Mouse (Mus musculus): ENCODE measurements around the gene Zzef1.

GRCm38 (mm10) chr11:72954216-72954615, 158.2 kb downstream of the Zzef1 start:
- TF ChIP-seq FLI1 (IDR thresholded peaks at IDR 0.05; ENCODE audit: low read length) (no peak), GATA1 (IDR thresholded peaks at IDR 0.05; ENCODE audit: borderline replicate concordance, low read length) (no peak)
